Mouse (Mus musculus): ENCODE results near the gene Ezh1.
"Not testable (repeated sequence)": the region's sequence is repeated elsewhere in the genome, so short reads cannot be mapped to it uniquely, and the experiment has no call there.

Gene Ezh1

DNA sequence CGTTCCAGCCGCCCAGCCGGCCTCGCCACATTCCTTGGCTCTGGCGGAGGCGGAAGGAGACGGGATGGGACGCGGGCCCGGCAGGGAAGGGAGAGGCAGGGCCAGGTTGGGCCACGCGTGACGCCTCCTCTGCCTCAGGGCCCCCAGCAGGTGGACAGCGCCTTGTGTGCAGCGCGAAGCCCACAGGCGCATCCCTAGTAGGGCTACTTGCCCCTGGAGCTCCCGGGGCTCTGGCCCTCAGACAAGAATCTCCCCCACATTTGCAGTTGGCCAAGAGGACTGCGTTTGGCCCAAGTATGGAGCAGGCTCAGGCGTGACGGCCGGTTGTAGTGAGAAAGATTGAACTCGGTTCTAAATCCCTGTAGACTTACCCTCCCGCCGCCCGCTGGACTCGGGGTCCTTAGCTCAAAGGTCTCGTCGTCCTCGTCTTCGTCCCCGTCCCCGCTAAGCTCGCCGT, 55.9 kb downstream of the Ezh1 start, which contains the start of gene Cntnap1:
TSS of gene Cntnap1 (plus strand) at position 170 of the 457 bp plus-strand sequence.
- no peak for DNase-seq (ENCODE audit: low read depth in 1 of 2, low spot score in 2 of 2)

DNA sequence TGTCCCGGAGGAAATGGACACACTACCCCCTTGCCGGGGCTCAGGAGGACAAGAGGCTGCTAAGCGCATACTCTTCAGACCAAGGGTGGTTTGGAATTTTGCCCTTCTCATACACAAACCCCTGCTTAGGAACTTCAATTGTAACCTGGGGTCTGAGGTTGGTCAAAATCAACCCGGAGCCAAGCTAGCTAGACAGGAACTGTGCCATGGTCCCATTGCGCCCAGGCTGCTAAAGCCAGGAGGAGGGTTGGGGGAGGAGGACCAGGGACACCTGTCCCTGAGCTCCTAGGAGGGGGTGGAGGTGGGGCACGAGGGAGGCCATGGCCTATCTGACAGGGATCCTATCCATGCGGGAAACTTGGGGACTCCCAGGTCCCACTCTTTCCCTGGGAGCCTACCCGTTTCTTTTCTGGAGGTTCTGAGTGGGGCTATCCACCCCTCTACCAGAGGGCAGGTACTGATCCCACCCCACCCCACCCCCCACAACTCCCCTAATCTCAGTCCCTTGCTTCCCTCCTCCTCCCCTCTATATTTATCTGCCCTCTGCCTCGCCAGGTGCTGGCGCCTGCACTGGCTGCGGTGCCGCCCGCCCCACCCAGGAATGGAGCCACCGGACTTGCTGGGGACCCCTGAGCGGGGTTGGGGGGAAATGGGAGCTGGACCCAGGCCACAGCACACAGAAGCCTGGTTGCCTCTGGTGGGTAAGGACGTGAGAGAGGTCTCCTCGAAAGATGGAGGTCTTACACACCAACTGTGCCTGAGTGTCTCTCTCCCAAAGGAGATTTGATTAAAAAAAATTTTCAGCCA, 56.8 kb downstream of the Ezh1 start:
- DNase-seq (ENCODE audit: low read depth in 1 of 2, low spot score in 2 of 2), result no peak

DNA sequence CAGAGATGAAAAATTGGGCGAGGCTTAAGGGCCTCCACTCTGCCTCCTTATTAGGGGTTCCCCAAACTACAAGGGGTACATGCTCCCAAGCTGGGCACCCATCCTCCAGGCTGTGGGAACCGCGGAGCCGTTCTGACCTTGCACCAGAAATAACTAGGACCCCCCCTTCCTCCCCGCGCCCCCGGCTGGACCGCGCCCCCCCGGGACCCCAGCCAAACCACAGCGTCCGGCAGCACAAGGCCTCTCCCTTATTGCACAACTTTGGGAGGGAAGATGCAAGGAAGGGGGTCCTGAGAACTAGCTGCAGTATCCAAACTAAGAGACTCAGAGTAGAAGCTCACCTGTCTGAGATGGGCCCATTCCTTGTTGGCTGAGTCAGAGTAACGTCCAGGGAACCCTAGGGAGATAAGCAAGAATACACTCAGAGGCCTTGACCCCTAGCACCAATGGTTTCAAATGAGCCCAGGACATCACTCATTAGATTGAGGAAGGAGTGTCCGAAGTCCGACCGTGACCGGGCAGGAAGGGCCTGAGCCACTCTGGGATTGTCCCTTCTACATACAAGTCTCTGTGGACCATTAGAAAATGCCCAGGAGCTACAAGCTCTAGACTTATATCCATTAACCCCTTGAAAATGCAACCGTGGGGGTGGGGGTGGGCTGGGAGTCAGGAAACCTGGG, 57.8 kb downstream of the Ezh1 start:
- no peak for DNase-seq (ENCODE audit: low read depth in 1 of 2, low spot score in 2 of 2)

- DNase-seq (ENCODE audit: low read depth in 1 of 2, low spot score in 2 of 2), result no peak
Measured at GRCm38 (mm10) chr11:101167963-101168300, 58.3 kb downstream of the Ezh1 start.

DNA sequence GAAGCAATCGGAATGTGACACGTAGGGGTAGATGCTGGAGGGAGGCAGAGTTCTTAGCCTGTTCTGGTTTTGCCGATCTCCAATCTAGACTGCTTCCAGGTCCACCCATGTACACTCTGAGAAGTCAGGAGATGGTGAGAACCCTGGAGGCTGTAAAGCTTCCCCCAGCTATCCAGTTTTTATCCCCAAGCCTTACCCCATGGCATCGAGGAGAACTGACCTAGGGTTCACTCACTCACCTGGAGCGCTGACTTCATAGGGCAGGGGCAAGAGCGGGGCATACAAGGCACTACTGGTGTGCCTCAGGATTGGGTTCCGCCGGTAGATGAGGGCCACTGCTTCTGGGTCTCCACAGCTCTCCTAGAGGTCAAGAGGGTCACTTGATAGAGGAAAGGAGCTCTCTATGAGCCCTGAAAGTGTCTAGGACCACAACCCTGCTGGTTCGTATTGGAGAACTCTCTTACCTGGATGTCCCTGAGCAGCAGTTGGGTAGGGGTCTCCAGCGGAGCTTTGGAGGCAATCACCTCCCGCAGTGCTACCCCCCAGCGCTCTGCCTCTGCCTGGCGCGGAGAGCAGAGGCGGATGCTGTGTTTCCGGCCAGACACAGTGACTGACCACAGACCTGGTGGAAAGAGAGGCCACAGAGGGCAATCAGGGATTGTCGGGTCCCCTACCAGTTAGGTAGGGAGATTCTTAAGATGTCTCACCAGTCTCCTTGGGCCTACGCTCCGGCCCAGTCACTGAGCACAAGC, 58.9 kb downstream of the Ezh1 start:
- no peak for DNase-seq (ENCODE audit: low read depth in 1 of 2, low spot score in 2 of 2)

DNA sequence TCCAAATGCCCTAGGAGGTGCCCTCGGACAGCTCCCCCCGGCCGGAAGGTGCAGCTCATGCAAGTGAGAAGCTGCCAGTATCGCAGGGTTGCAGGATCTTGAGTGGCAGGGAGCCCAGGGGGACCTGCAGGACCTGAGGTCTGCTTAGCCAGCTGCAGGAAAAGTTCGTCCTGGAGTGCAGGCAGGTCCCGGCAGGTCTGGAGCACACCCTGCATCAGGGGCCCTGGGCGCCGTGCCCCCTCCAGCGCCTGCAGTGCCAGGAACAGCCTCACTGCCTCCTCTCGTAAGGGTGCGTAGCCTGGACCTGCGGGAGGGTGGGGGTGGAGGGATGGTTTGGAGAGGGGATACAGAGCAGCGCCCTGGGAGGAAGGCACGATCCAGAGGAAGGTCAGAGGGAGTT, 59.9 kb downstream of the Ezh1 start:
- DNase-seq (ENCODE audit: low read depth in 1 of 2, low spot score in 2 of 2), result no peak

GRCm38 (mm10) chr11:101164677-101165580, 61.3 kb downstream of the Ezh1 start:
- no peak for DNase-seq (ENCODE audit: low read depth in 1 of 2, low spot score in 2 of 2)

DNA sequence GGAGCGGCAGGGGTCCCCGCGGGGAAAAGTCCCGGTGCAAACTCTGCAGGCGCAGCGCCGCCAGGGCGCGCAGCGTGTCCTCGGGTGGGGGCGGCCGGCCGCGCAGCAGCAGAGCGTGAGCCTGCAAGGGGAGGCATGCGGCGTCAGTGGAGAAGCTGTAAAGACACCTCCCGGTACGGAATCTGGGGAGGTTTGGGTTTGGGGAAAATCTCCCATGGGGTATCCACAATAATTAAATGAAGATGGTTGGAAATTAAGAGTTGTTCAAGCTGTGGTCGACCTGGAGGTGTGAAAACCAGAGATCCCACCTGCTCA, 62.0 kb downstream of the Ezh1 start:
- DNase-seq (ENCODE audit: low read depth in 1 of 2, low spot score in 2 of 2), result no peak

GRCm38 (mm10) chr11:101163476-101164350, 62.5 kb downstream of the Ezh1 start:
- no peak for DNase-seq (ENCODE audit: low read depth in 1 of 2, low spot score in 2 of 2)

GRCm38 (mm10) chr11:101162772-101163171, 63.5 kb downstream of the Ezh1 start:
- DNase-seq (ENCODE audit: low read depth in 1 of 2, low spot score in 2 of 2), result no peak

DNA sequence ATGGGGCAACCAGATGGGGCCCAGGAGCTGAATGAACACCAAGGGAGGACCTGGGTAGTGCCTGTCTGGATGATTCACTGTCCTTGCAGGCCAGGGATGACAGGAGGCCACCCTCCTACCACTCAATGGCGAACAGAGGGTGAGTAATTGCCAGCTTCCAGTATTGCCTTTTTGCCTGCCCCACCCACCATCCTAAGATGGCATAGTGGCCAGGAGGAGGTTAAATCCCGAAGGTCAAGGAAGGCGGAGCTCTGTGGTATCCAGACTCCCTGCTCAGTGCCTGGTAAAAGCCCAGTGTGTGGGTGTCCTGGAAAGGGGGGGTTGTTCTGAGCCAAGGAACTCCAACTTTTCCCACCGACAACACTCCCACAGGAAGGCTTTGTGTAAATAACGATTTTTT, 64.0 kb downstream of the Ezh1 start:
- DNase-seq (ENCODE audit: low read depth in 1 of 2, low spot score in 2 of 2), result no peak

- no peak for DNase-seq (ENCODE audit: low read depth in 1 of 2, low spot score in 2 of 2)
Measured at GRCm38 (mm10) chr11:101161551-101161950, 64.7 kb downstream of the Ezh1 start.

DNA sequence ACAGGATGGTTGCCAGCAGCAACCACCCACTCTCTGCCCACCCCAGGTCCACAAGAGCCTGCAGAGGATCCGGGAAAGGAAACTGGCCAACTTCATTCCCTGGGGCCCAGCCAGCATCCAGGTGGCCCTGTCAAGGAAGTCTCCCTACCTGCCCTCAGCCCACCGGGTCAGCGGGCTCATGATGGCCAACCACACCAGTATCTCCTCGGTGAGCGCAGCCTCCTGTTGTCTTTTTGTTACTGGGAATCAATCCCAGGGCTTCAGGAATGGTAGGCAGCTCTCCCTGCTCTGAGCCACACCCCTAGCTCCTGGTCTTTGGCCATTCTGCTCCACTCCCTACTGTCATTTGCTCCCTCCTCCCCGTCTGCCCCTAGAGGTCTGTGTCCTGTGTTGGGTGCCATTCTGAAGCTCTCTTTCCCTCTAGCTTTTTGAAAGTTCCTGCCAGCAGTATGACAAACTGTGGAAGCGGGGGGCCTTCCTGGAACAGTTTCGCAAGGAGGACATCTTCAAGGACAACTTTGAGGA, 65.2 kb downstream of the Ezh1 start:
- DNase-seq (ENCODE audit: low read depth in 1 of 2, low spot score in 2 of 2), result not testable (repeated sequence)

- not testable (repeated sequence) for DNase-seq (ENCODE audit: low read depth in 1 of 2, low spot score in 2 of 2)
Measured at GRCm38 (mm10) chr11:101160151-101160550, 66.1 kb downstream of the Ezh1 start.

DNA sequence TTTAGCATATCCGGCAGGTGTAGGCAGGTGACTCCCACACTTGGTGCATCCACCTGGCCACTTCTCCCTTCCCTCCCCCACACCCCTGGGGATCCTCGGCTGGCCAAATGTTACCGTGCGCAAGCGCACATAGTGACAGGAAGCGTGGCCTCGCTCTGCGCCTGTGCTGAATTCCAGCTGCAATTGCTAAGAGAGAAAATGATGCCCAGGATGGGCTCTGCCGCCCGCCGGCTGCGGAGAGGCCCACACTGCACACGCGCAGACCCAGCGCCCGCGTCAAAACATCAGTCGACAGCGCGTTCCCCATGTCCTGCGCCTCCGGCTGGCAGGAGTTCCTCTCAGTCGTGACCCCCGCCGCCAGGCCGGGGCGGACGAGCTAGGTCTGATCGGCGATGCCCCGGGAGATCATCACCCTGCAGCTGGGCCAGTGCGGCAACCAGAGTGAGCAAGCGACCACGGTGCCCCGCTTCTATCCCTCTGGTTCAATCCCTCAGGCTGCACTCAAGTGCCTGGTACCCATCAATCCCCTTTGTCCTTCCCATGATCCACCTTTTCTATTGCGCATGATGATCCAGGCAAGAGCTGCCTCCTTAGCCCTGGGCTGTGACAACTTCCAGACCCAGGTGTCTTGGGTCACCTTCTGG, 70.4 kb downstream of the Ezh1 start, which contains the start of gene Tubg2:
TSS of gene Tubg2 (plus strand) at position 180 of the 644 bp plus-strand sequence.
- DNase-seq (ENCODE audit: low read depth in 1 of 2, low spot score in 2 of 2), result no peak

- DNase-seq (ENCODE audit: low read depth in 1 of 2, low spot score in 2 of 2), result no peak
Measured at GRCm38 (mm10) chr11:101155151-101155550, 71.1 kb downstream of the Ezh1 start.

- no peak for DNase-seq (ENCODE audit: low read depth in 1 of 2, low spot score in 2 of 2)
Measured at GRCm38 (mm10) chr11:101154648-101155047, 71.6 kb downstream of the Ezh1 start.

DNA sequence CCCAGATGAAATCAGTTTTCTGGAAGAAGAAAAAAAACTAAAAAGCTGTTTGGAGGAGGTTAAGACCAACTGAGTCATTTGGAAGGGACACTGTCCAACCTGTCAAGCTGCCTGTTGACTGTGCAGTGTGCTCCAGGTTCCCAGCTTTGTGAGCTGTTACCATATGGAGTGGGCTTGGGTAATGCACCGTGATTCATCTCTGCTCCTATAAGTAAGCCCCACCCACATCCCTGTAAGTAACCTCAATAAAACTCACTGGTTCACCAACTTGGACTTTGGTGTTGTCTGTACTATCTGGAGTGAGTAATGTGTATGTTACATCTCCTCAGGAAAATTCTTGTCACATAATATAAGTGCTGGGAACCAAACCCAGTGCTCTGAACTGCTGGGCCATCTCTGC, 73.4 kb downstream of the Ezh1 start:
- no peak for DNase-seq (ENCODE audit: low read depth in 1 of 2, low spot score in 2 of 2)

- DNase-seq (ENCODE audit: low read depth in 1 of 2, low spot score in 2 of 2), result no peak
Measured at GRCm38 (mm10) chr11:101151063-101151462, 75.2 kb downstream of the Ezh1 start.
